Mouse (Mus musculus): ENCODE measurements around the gene Wfdc15b.

The Wfdc15b gene

GRCm38 (mm10) chr2:164177831-164178230, 43.6 kb downstream of the Wfdc15b start:
- DNase-seq (ENCODE audit: low spot score), result no peak

- no peak for DNase-seq (ENCODE audit: low spot score)
Measured at GRCm38 (mm10) chr2:164175850-164176249, 45.6 kb downstream of the Wfdc15b start.

DNA sequence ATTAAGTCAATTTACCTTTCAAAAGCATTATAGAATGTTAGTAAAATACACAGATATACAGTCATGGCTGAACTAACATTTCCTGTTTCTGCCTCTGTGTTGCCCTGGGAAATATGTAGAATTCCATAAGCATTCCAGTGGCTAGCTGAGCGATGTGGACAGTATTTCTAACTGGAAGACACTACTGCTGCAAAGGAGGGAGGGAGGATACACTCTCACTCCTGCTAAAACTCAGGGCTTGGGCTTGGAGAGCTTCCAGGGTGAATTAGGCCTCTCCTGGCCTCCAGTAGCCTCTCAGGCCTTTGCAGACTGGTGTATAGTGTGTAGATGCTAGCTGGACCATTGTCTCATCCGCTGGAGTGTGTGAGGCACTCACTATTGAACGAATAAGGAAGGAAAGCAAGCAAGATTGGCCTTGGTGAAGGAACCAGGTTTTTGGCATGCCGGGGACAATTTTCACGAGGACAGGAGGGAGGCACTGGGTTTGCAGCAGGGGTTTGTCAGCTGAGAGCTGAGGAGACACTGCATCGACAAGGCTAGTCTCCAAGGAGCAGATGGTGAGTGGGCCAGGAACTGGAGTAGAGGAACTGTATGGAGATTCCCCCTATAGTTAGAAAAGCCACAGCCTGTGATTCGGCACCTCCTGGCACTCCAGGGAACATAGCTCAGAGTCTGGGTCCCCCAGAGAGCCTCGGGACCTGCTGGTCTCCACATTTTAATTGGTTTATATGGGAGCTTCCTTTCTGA, 46.6 kb downstream of the Wfdc15b start:
- DNase-seq (ENCODE audit: low spot score), result no peak

GRCm38 (mm10) chr2:164173394-164173793, 48.1 kb downstream of the Wfdc15b start:
- peak; percentile 24 for DNase-seq (ENCODE audit: low spot score)

DNA sequence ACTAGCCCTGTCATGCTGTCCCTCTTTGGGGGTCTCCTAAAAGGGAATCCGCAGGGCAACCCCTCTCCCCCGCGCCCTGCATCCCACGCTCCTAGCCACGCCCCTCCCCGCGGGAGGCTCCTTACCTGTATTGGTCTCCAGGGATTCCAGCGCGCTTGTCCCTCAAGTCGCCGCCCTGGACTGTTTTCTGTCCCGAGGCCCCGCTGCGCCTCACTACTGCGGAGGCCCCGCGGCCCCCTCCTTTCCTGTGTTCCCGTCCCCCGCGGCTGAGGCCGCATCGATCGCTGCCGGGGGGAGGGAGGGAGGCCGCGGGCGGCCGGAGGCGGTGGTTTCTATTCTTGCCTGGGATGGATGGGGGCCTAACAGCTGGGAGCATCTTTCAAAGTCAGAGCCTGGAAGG, 50.6 kb downstream of the Wfdc15b start, which contains the start of gene Kcns1:
Kcns1 (minus strand) TSS at position 212 of the 400 bp plus-strand sequence.
- no peak for DNase-seq (ENCODE audit: low spot score)

DNA sequence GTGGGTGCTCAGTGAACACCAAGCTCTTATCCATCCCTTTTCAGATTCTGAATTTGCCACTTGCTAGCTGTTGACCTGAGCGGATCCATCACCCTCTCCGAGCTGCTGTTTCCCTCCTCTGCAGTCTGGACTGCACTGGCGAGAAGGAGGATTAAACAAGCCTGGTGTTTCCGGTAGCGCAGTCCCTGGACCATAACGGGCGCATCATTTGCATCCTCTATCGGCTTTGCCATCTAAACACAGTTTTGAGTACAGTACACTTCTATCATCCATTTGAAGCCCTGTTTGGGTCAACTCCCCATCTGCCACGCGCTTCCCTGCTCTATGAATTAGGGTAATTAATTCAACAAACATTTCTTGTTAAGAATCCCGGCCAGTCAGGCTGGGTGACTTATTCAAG, 51.1 kb downstream of the Wfdc15b start:
- no peak for DNase-seq (ENCODE audit: low spot score)

- DNase-seq (ENCODE audit: low spot score), result no peak
Measured at GRCm38 (mm10) chr2:164168571-164168946, 52.9 kb downstream of the Wfdc15b start.

- DNase-seq (ENCODE audit: low spot score), result no peak
Measured at GRCm38 (mm10) chr2:164167752-164168570, 53.5 kb downstream of the Wfdc15b start.

- DNase-seq (ENCODE audit: low spot score), result no peak
Measured at GRCm38 (mm10) chr2:164164941-164165340, 56.5 kb downstream of the Wfdc15b start.
